Mouse (Mus musculus): ENCODE results near the gene Myh6. TPM values are rescaled to one million over a fixed set of nuclear protein-coding genes. Genes with fewer than 3 reads are reported as not detected.
"Not testable (repeated sequence)": the region's sequence is repeated elsewhere in the genome, so short reads cannot be mapped to it uniquely, and the experiment has no call there.

The Myh6 gene
- polyA plus RNA-seq, 1 experiment from 2014 or later, result 179 TPM

GRCm38 (mm10) chr14:54962714-54963113 lies 4.0 kb downstream of the Myh6 start:
- no peak overlapping the region for H3K27ac ChIP-seq (ENCODE audit: low read length)
- H3K36me3 ChIP-seq (ENCODE audit: control insufficient read depth, insufficient read depth, low read length), result no peaks in the 10 kb centered on the region
- no peak overlapping the region for H3K4me2 ChIP-seq (ENCODE audit: low read depth, low read length)
- H3K4me3 ChIP-seq (ENCODE audit: low read length), result no peak overlapping the region
- 77% methylated on average over 7 of the region's 7 CpGs for WGBS
- no peaks in the 10 kb centered on the region for H3K9me3 ChIP-seq (ENCODE audit: control insufficient read depth, low read length)
- no peak overlapping the region for H3K9ac ChIP-seq (ENCODE audit: low read length)
- no peaks in the 10 kb centered on the region for H3K27me3 ChIP-seq (ENCODE audit: control insufficient read depth, insufficient read depth, low read depth, low read length)
- ATAC-seq (ENCODE audit: low read depth), result no peak
- no peaks in the 10 kb centered on the region for H3K4me1 ChIP-seq (replicated peaks; ENCODE audit: control insufficient read depth, insufficient read depth, low read length)

- Histone ChIP-seq H3K9ac (ENCODE audit: low read length) (no peak overlapping the region), H3K4me3 (ENCODE audit: low read length) (no peak overlapping the region), H3K4me1 (replicated peaks; ENCODE audit: control insufficient read depth, insufficient read depth, low read length) (no peaks in the 10 kb centered on the region), H3K27me3 (ENCODE audit: control insufficient read depth, insufficient read depth, low read depth, low read length) (no peaks in the 10 kb centered on the region), H3K9me3 (ENCODE audit: control insufficient read depth, low read length) (no peaks in the 10 kb centered on the region), H3K27ac (ENCODE audit: low read length) (no peak overlapping the region), H3K4me2 (ENCODE audit: low read depth, low read length) (no peak overlapping the region), H3K36me3 (ENCODE audit: control insufficient read depth, insufficient read depth, low read length) (no peaks in the 10 kb centered on the region)
- WGBS, result 69% methylated on average over 5 of the region's 5 CpGs
- ATAC-seq (ENCODE audit: low read depth), result no peak
These were observed 5.2 kb downstream of the Myh6 start for GRCm38 (mm10) chr14:54961487-54961886.

- Histone ChIP-seq H3K9ac (ENCODE audit: low read length) (no peak overlapping the region), H3K4me2 (ENCODE audit: low read depth, low read length) (no peak overlapping the region), H3K27ac (ENCODE audit: low read length) (no peak overlapping the region), H3K4me3 (ENCODE audit: low read length) (no peak overlapping the region), H3K36me3 (ENCODE audit: control insufficient read depth, insufficient read depth, low read length) (no peaks in the 10 kb centered on the region), H3K27me3 (ENCODE audit: control insufficient read depth, insufficient read depth, low read depth, low read length) (no peaks in the 10 kb centered on the region), H3K4me1 (replicated peaks; ENCODE audit: control insufficient read depth, insufficient read depth, low read length) (no peaks in the 10 kb centered on the region), H3K9me3 (ENCODE audit: control insufficient read depth, low read length) (no peaks in the 10 kb centered on the region)
- ATAC-seq (ENCODE audit: low read depth), result no peak
- WGBS, result 48% methylated on average over 10 of the region's 10 CpGs
These were observed 6.0 kb downstream of the Myh6 start for GRCm38 (mm10) chr14:54960769-54961168.

- H3K9me3 ChIP-seq (ENCODE audit: control insufficient read depth, low read length); H3K9ac ChIP-seq (ENCODE audit: low read length); H3K4me1 ChIP-seq (replicated peaks; ENCODE audit: control insufficient read depth, insufficient read depth, low read length); H3K4me3 ChIP-seq (ENCODE audit: low read length); H3K36me3 ChIP-seq (ENCODE audit: control insufficient read depth, insufficient read depth, low read length); H3K27me3 ChIP-seq (ENCODE audit: control insufficient read depth, insufficient read depth, low read depth, low read length); H3K4me2 ChIP-seq (ENCODE audit: low read depth, low read length); H3K27ac ChIP-seq (ENCODE audit: low read length); ATAC-seq (ENCODE audit: low read depth): not testable (repeated sequence)
- WGBS, result 83% methylated on average over 12 of the region's 12 CpGs
These were observed 6.7 kb downstream of the Myh6 start for GRCm38 (mm10) chr14:54959853-54960613.

GRCm38 (mm10) chr14:54959197-54959596 lies 7.5 kb downstream of the Myh6 start:
- no peaks in the 10 kb centered on the region for H3K27me3 ChIP-seq (ENCODE audit: control insufficient read depth, insufficient read depth, low read depth, low read length)
- no peak overlapping the region for H3K4me3 ChIP-seq (ENCODE audit: low read length)
- 87% methylated on average over 3 of the region's 3 CpGs for WGBS
- no peaks in the 10 kb centered on the region for H3K4me1 ChIP-seq (replicated peaks; ENCODE audit: control insufficient read depth, insufficient read depth, low read length)
- no peak overlapping the region for H3K9ac ChIP-seq (ENCODE audit: low read length)
- no peak overlapping the region for H3K27ac ChIP-seq (ENCODE audit: low read length)
- no peak for ATAC-seq (ENCODE audit: low read depth)
- no peak overlapping the region for H3K4me2 ChIP-seq (ENCODE audit: low read depth, low read length)
- H3K36me3 ChIP-seq (ENCODE audit: control insufficient read depth, insufficient read depth, low read length), result no peaks in the 10 kb centered on the region
- H3K9me3 ChIP-seq (ENCODE audit: control insufficient read depth, low read length), result no peaks in the 10 kb centered on the region

DNA sequence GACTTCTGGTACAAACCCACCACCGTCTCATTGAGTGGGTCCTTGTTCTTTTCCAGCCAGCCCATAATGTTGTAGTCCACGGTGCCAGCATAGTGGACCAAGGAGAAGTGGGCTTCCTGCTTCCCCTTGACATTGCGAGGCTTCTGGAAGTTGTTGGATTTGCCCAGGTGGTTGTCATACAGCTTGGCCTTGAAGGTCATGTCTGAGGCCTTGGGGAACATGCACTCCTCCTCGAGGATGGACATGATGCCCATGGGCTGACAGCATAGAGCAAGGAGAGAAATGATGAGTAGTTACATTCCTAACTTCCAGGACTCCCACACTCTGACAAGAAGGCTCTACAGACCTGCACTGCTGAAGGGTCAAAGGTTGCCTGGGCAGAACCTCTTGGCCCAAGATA lies 8.2 kb downstream of the Myh6 start:
- no peaks in the 10 kb centered on the region for H3K4me1 ChIP-seq (replicated peaks; ENCODE audit: control insufficient read depth, insufficient read depth, low read length)
- no peak overlapping the region for H3K4me3 ChIP-seq (ENCODE audit: low read length)
- no peak overlapping the region for H3K27ac ChIP-seq (ENCODE audit: low read length)
- H3K36me3 ChIP-seq (ENCODE audit: control insufficient read depth, insufficient read depth, low read length), result no peaks in the 10 kb centered on the region
- no peak overlapping the region for H3K9ac ChIP-seq (ENCODE audit: low read length)
- ATAC-seq (ENCODE audit: low read depth), result no peak
- H3K9me3 ChIP-seq (ENCODE audit: control insufficient read depth, low read length), result no peaks in the 10 kb centered on the region
- WGBS, result 74% methylated on average over 4 of the region's 4 CpGs
- H3K27me3 ChIP-seq (ENCODE audit: control insufficient read depth, insufficient read depth, low read depth, low read length), result no peaks in the 10 kb centered on the region
- no peak overlapping the region for H3K4me2 ChIP-seq (ENCODE audit: low read depth, low read length)

- Histone ChIP-seq H3K36me3 (ENCODE audit: control insufficient read depth, insufficient read depth, low read length) (no peaks in the 10 kb centered on the region), H3K9me3 (ENCODE audit: control insufficient read depth, low read length) (no peaks in the 10 kb centered on the region), H3K4me1 (replicated peaks; ENCODE audit: control insufficient read depth, insufficient read depth, low read length) (no peaks in the 10 kb centered on the region), H3K4me2 (ENCODE audit: low read depth, low read length) (no peak overlapping the region), H3K4me3 (ENCODE audit: low read length) (no peak overlapping the region), H3K27ac (ENCODE audit: low read length) (no peak overlapping the region), H3K27me3 (ENCODE audit: control insufficient read depth, insufficient read depth, low read depth, low read length) (no peaks in the 10 kb centered on the region), H3K9ac (ENCODE audit: low read length) (no peak overlapping the region)
- no peak for ATAC-seq (ENCODE audit: low read depth)
- WGBS, result 81% methylated on average over 9 of the region's 9 CpGs
These were observed 10.2 kb downstream of the Myh6 start for GRCm38 (mm10) chr14:54956533-54956932.

DNA sequence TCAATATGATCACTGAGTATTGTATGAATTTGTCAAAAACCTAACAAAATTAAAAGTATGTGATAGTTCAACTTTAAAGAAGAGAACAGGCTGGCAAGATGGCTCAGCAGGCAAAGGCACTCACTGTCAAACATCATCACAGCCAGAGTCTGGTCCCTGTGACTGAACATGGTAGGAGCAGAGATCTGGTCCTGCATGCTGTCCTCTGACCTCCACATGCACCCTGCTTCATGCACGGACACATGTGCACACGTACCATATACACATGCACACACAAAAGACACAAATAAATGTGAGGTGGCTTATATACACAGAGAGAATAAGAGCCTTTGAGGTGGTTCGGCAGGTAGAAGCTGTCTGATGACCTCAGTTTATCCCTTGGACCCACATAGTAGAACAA lies 11.2 kb downstream of the Myh6 start:
- WGBS, result 78% methylated on average over 3 of the region's 3 CpGs
- no peaks in the 10 kb centered on the region for H3K36me3 ChIP-seq (ENCODE audit: control insufficient read depth, insufficient read depth, low read length)
- no peak overlapping the region for H3K4me2 ChIP-seq (ENCODE audit: low read depth, low read length)
- H3K9ac ChIP-seq (ENCODE audit: low read length), result no peak overlapping the region
- no peaks in the 10 kb centered on the region for H3K4me1 ChIP-seq (replicated peaks; ENCODE audit: control insufficient read depth, insufficient read depth, low read length)
- no peak for ATAC-seq (ENCODE audit: low read depth)
- no peaks in the 10 kb centered on the region for H3K27me3 ChIP-seq (ENCODE audit: control insufficient read depth, insufficient read depth, low read depth, low read length)
- H3K27ac ChIP-seq (ENCODE audit: low read length), result no peak overlapping the region
- no peak overlapping the region for H3K4me3 ChIP-seq (ENCODE audit: low read length)
- no peaks in the 10 kb centered on the region for H3K9me3 ChIP-seq (ENCODE audit: control insufficient read depth, low read length)

- H3K9ac ChIP-seq (ENCODE audit: low read length), result no peak overlapping the region
- no peaks in the 10 kb centered on the region for H3K4me1 ChIP-seq (replicated peaks; ENCODE audit: control insufficient read depth, insufficient read depth, low read length)
- H3K36me3 ChIP-seq (ENCODE audit: control insufficient read depth, insufficient read depth, low read length), result no peaks in the 10 kb centered on the region
- no peak for ATAC-seq (ENCODE audit: low read depth)
- whole genome bisulfite sequencing, result 72% methylated on average over 3 of the region's 3 CpGs
- H3K9me3 ChIP-seq (ENCODE audit: control insufficient read depth, low read length), result no peaks in the 10 kb centered on the region
- no peak overlapping the region for H3K27ac ChIP-seq (ENCODE audit: low read length)
- H3K4me2 ChIP-seq (ENCODE audit: low read depth, low read length), result no peak overlapping the region
- no peak overlapping the region for H3K4me3 ChIP-seq (ENCODE audit: low read length)
- H3K27me3 ChIP-seq (ENCODE audit: control insufficient read depth, insufficient read depth, low read depth, low read length), result no peaks in the 10 kb centered on the region
These were observed 12.3 kb downstream of the Myh6 start for GRCm38 (mm10) chr14:54954474-54954873.

Measured in lung, embryonic 16.5 days (tissue).